Mouse (Mus musculus): ENCODE results near the gene Acsbg1.
A peak's percentile ranks its signal among the peaks of the same experiment; 100 is the strongest.
"Not testable (repeated sequence)": the region's sequence is repeated elsewhere in the genome, so short reads cannot be mapped to it uniquely, and the experiment has no call there.

The Acsbg1 gene

GRCm38 (mm10) chr9:54604886-54605285, 56.8 kb downstream of the Acsbg1 start:
- DNase-seq: peak; percentile 29

DNA sequence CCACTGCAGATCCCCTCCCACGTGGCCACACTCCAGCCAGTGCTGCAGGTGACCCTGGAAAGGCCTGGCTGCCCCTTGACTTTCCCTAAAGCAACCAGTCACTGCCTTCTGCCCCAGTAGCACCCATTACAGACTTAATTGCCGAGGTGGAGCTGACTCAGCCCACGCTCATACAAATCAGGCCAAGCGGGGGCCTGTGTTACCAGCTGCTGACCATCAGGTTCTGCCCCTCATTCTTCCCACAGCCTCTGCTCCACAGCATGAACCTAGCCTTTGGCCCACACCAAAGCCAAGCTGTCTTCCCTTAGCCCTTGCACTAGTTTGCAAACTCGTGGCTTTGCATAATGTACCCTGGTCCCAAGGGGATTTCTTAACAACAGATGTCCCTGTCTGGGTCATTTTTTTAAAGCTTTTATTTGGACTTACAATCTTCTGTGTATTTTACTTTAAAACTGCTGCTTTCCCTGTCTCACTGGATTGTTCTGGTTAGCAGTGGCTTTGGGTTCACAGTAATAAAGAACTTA, 57.5 kb downstream of the Acsbg1 start:
- DNase-seq: no peak

DNA sequence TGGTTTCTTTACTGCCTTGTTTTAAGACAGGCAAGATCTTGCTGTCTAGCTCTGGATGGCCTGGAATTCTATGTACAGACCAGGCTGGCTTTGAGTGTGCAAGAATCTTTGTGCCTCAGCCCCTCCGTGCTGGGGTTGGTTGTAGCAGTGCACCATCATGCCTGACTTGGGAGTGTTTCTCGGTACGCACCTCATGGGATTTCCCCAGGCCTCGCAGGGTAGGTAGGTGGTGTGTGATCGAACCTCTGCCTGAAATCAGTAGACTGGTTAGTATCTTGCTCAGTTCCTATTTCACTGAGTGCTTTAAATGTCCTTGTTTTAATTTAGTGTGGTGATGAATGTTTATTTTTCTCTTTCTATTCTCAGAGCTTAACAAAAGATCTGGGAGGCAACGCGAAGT, 58.8 kb downstream of the Acsbg1 start:
- DNase-seq: no peak

DNA sequence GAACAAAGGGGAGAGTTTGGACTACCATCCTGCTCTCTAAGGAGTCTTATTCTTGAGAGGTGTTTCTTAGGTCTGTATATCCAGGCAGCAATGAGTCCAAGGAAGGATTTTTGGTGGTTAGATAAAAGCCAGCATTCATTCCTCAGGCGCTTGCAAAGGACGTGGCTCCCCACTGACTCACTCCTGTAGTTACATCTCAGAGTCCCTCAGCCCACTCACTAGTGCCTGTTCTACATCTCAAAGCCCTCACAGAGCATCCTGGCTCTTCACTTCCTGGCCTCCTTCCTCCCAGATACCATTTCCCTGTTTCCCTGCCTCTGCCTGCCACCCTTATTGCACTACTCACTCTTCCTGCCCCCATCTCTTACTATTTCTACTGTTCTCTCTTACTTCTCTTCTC, 59.3 kb downstream of the Acsbg1 start:
- no peak for DNase-seq

DNA sequence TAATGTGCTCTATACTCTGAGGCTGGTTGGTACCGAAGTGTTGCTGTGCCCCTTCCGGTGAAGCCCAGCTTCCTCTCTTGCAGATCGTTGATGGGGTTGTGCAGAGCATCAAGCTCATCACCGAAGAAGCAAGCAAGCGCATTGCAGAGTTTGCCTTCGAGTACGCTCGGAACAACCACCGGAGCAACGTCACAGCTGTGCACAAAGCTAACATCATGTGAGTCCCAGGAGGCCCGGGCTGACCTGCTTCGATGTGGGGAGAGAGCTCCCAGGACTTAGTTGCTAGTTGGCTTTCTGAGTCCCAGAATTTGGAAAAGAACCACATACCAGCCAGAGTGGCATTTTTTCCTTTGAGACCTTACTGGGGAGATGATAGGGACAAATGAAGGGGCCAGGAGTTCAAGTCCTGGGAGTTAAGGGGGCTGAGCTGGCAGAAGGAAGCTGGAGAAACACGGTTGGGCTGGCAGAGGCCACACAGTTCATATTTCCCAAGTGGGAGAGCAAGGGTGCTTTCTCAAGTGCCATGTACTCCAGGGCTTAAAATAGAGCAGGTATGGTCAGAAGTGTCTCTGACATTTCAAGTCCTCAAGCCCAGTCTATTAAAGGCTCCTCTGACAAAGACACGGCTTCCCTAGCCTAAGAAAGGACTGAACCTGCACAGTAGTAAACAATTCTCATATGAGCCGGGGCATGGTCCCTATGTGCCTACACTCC, 64.8 kb downstream of the Acsbg1 start:
- DNase-seq: no peak

- DNase-seq: not testable (repeated sequence)
These were observed 68.0 kb downstream of the Acsbg1 start for GRCm38 (mm10) chr9:54593652-54594051.

DNA sequence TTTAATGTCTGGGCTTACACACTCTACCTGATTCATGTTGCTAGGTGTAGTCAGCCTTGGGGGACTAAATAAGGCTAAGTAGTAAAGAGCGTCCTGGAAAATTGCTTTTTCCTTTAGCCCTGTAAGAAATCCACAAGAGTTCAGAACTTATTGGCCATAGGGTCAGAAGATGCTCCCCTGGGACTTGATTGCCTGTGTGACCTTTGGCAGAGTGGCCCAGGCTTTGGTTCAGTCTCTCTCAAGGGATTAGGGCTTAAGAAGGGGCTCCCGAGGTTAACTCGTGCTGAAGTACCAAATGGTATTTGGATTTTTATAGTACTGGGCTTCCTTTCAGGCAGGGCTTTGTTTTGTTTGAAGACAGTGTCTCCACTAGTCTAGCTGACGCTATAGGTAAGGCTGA, 73.8 kb downstream of the Acsbg1 start:
- no peak for DNase-seq

DNA sequence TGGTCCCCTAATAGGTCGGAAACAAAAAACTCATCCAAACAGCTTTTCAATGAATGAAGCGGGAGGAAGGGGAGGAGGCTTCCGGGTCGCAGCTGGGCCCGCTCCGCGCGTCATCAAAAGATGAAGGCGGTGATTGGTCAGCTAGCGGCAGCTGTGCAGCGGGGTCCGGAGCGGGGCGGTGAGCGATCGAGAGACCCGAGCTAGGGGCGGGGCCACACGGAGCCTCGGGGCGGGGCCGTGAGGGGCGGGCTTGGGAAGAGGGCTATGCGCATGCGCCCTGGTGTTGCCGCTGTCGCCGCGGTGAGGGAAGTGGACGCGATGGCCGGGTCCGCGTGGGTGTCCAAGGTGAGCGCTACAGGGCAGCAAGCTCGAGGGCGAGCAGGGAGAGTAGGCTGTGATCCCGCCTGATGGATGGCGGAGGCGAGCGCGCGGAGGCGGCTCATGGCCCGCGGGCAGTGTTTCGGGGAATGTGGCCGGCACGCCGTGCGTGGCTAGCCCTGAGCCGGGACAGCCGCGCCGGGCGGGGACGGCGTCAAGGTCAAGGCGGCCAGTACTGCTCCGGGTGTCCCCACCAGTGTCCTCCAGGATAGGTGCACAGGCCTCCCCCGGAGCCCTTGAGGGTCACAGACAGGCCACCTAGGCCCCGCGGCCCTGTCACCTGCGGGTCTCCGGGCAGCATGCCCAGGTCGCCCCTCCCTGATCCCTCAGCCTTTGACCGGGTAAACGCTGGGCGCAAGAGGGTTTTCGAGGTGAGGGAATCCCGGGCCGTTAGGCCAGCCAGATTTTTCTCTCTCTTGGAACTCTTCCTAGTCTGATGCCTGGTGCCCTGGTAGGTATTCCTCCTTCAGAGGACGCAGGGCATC, 75.2 kb downstream of the Acsbg1 start, which contains the start of gene Idh3a:
Gene Idh3a, plus strand, starts transcription at position 136 of the 863 bp plus-strand sequence.
- peak; percentile 97 for DNase-seq

- DNase-seq: no peak
These were observed 75.9 kb downstream of the Acsbg1 start for GRCm38 (mm10) chr9:54585839-54586198.

DNA sequence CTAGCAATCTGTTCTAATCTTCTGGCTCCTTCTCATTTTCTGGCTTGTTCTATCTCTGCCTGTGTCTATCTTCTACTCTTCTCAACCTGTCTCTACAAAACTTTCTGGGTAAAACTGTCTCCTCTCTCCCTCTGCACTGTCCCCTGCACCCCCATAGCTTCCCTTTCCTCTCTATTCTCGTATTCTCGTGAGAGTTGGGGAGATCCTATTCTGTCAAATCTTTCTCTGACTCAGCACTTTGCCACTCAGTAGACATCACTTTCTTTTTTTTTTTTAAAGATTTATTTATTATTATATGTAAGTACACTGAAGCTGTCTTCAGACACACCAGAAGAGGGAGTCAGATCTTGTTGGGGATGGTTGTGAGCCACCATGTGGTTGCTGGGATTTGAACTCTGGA, 77.5 kb downstream of the Acsbg1 start:
- not testable (repeated sequence) for DNase-seq

GRCm38 (mm10) chr9:54583712-54584111, 78.0 kb downstream of the Acsbg1 start:
- no peak for DNase-seq

- DNase-seq: no peak
These were observed 90.4 kb downstream of the Acsbg1 start for GRCm38 (mm10) chr9:54571130-54571839.

DNA sequence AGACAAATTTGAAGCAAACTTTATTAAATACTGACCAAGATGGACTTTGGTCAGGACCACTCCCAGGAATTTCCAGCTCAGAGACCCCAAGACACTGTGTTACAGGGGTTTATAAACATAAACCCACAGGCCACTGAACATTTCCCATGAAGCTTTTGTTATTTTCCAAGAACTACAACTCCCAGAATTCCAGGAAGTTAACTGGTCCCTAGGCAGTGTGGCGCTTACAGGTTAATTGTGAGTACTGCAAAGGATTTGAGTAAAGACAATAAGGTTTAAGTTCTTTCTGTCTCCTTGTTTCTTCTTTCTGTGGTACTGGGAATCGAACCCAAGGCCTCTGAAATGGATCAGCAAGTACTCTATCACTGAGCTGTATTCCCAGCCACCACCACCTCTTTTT, 92.9 kb downstream of the Acsbg1 start:
- no peak for DNase-seq

GRCm38 (mm10) chr9:54566958-54567357, 94.7 kb downstream of the Acsbg1 start:
- no peak for DNase-seq

GRCm38 (mm10) chr9:54560831-54561601, 100.7 kb downstream of the Acsbg1 start:
- no peak for DNase-seq

- DNase-seq: peak; percentile 71
These were observed 101.7 kb downstream of the Acsbg1 start, which contains the start of gene Cib2 for GRCm38 (mm10) chr9:54559771-54560471. Gene Cib2, minus strand, starts transcription at chr9:54560218.

- no peak for DNase-seq
These were observed 102.9 kb downstream of the Acsbg1 start for GRCm38 (mm10) chr9:54558731-54559130.

- DNase-seq: no peak
These were observed 106.6 kb downstream of the Acsbg1 start for GRCm38 (mm10) chr9:54555044-54555443.

All from right cerebral cortex, postnatal 25 days (tissue).